Mouse (Mus musculus) limb, embryonic 13.5 days (tissue): ENCODE data around the gene Prmt6. TPM values are rescaled to one million over a fixed set of nuclear protein-coding genes. Genes with fewer than 3 reads are reported as not detected.

ENCODE experiments used
- ATAC-seq: fragments of 200-750 bp; cut with Nextera tagmentation; 2 replicates; pipeline ENCODE4 v1.8.0; 2017; ENCODE audit warnings: low read depth, moderate number of reproducible peaks, moderate TSS enrichment; ENCODE audit not compliant: low FRiP score
- H3K27ac ChIP-seq: fragments of 300-500 bp; sonication (generic); 2 replicates; pipeline ENCODE4 v1.5.1; 2015; ENCODE audit warnings: inconsistent platforms, mild to moderate bottlenecking, moderate library complexity
- H3K27me3 ChIP-seq: fragments of 300-500 bp; sonication (generic); 2 replicates; pipeline ENCODE4 v1.6.1; 2015; ENCODE audit warnings: mild to moderate bottlenecking, inconsistent platforms
- H3K36me3 ChIP-seq: fragments of 300-500 bp; sonication (generic); 2 replicates; pipeline ENCODE4 v1.6.1; 2015; ENCODE audit warnings: inconsistent platforms, mild to moderate bottlenecking, moderate library complexity
- H3K4me1 ChIP-seq: fragments of 300-500 bp; sonication (generic); 2 replicates; pipeline ENCODE4 v1.6.1; 2015; ENCODE audit warnings: inconsistent platforms
- H3K4me2 ChIP-seq: fragments of 300-500 bp; sonication (generic); replicated peaks from 2 replicates; pipeline ENCODE4 v1.6.1; 2015; ENCODE audit warnings: inconsistent platforms, mild to moderate bottlenecking, moderate library complexity
- H3K4me3 ChIP-seq: fragments of 300-500 bp; sonication (generic); 2 replicates; pipeline ENCODE4 v1.5.1; 2015; ENCODE audit warnings: moderate library complexity, mild to moderate bottlenecking, inconsistent platforms
- H3K9ac ChIP-seq: fragments of 300-500 bp; sonication (generic); 2 replicates; pipeline ENCODE4 v1.6.1; 2015; ENCODE audit warnings: mild to moderate bottlenecking, inconsistent platforms
- H3K9me3 ChIP-seq: fragments of 300-500 bp; sonication (generic); 2 replicates; pipeline ENCODE4 v1.6.1; 2016; ENCODE audit warnings: inconsistent platforms
- WGBS: fragments of 180-500 bp; shearing (Covaris S2); methylation state at CpG from one replicate; pipeline ENCODE4 v1.1.7; 2015; 5-methylcytosine and 5-hydroxymethylcytosine counted together
- polyA plus RNA-seq: library from polyadenylated mRNA; unstranded; fragments of >200 nt; fragmentation: Nextera tagmentation; extraction: Ambion mirVana; gene quantifications from 2 replicates; pipeline ENCODE4 v1.2.1, GENCODE M21; 2015

Prmt6 gene
- 27.4 and 28.8 TPM in 2 replicates for polyA plus RNA-seq

DNA sequence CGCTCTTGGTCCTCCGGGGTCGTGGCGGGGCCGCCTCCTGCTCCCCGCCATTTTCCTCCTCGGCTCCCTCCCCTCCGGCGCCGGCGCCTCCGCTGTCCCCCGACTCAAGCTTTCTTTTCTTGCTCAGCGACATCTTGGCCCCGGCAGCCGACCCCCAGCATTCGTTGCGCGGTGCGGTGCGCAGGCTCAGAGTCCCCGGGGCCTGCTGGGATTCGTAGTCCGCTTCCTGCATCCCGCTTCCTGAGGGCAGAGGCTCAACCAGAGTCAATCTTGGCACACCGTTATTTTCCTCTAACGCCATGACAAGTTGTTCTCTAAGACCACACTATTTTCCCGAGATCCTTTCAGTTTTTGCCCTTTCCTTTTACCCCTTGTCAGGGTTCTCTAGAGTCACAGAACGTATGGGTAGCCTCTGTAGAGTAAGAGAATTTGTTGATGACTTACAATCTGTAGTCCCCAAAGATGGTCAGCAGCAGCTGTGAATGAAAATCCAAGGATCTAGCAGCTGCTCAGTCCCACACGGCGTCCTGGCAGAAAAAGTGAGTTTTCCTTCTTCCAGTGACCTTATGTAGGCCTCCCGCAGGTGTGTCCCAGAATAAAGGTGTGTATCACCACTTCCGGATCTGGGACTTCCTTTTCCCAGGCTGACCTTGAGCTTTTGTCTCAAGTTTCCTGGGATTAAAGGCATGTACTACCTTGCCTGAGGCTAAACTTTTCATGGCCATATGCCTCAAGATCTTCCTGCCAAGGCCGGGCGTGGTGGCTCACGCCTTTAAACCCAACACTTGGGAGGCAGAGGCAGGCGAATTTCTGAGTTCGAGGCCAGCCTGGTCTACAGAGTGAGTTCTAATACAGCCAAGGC is at the start of gene Prmt6:
Gene Prmt6, minus strand, starts transcription at position 160 of the 862 bp plus-strand sequence.
- WGBS, result 19% methylated on average over 38 of the region's 38 CpGs

GRCm38 (mm10) chr3:110290485-110291045 is 39.8 kb upstream of the Prmt6 start:
- H3K36me3 ChIP-seq, result no peaks in the 10 kb centered on the region
- no peaks in the 10 kb centered on the region for H3K9me3 ChIP-seq
- H3K9ac ChIP-seq, result no peak overlapping the region
- no peak overlapping the region for H3K4me3 ChIP-seq
- no peak overlapping the region for H3K4me2 ChIP-seq
- no peaks in the 10 kb centered on the region for H3K27me3 ChIP-seq
- 61% methylated on average over 8 of the region's 8 CpGs for WGBS
- H3K27ac ChIP-seq, result no peak overlapping the region
- no peaks in the 10 kb centered on the region for H3K4me1 ChIP-seq
- ATAC-seq, result no peak

More for the DNA sequence above, at the start of gene Prmt6:
- H3K27me3 ChIP-seq, result no peaks in the 10 kb centered on the region
- H3K9me3 ChIP-seq, result no peaks in the 10 kb centered on the region
- H3K4me3 ChIP-seq, result peak within 1 kb of the TSS; percentile 95
- H3K27ac ChIP-seq, result peak within 1 kb of the TSS; percentile 94
- H3K36me3 ChIP-seq, result peaks cover 17% of the 10 kb centered on the region
- H3K4me2 ChIP-seq, result peak within 1 kb of the TSS; percentile 75
- ATAC-seq, result peak; percentile 93
- peaks cover 15% of the 10 kb centered on the region for H3K4me1 ChIP-seq
- H3K9ac ChIP-seq, result peak within 1 kb of the TSS; percentile 96

GRCm38 (mm10) chr3:110282651-110283050 is 31.9 kb upstream of the Prmt6 start:
- no peaks in the 10 kb centered on the region for H3K27me3 ChIP-seq
- H3K36me3 ChIP-seq, result no peaks in the 10 kb centered on the region
- no peak overlapping the region for H3K4me2 ChIP-seq
- H3K4me1 ChIP-seq, result no peaks in the 10 kb centered on the region
- H3K9ac ChIP-seq, result no peak overlapping the region
- no peak overlapping the region for H3K27ac ChIP-seq
- no peak overlapping the region for H3K4me3 ChIP-seq
- no peaks in the 10 kb centered on the region for H3K9me3 ChIP-seq
- WGBS, result 81% methylated on average over 5 of the region's 5 CpGs
- ATAC-seq, result no peak

- H3K4me3 ChIP-seq, result no peak overlapping the region
- H3K9me3 ChIP-seq, result no peaks in the 10 kb centered on the region
- no peak for ATAC-seq
- H3K4me2 ChIP-seq, result no peak overlapping the region
- H3K27me3 ChIP-seq, result no peaks in the 10 kb centered on the region
- H3K36me3 ChIP-seq, result no peaks in the 10 kb centered on the region
- 0 out of 2 replicates have a peak, but pooled peaks cover 3% of the 10 kb centered on the region for H3K4me1 ChIP-seq
- H3K9ac ChIP-seq, result no peak overlapping the region
- 30% methylated on average over 2 of the region's 2 CpGs for WGBS
- H3K27ac ChIP-seq, result no peak overlapping the region
These were observed 17.0 kb upstream of the Prmt6 start for GRCm38 (mm10) chr3:110267790-110268189.

- Histone ChIP-seq H3K4me2 (no peak overlapping the region), H3K9me3 (no peaks in the 10 kb centered on the region), H3K4me3 (no peak overlapping the region), H3K27ac (no peak overlapping the region), H3K27me3 (no peaks in the 10 kb centered on the region), H3K4me1 (peaks cover 15% of the 10 kb centered on the region), H3K9ac (no peak overlapping the region), H3K36me3 (no peaks in the 10 kb centered on the region)
- 90% methylated on average over 4 of the region's 4 CpGs for WGBS
- ATAC-seq, result no peak
These were observed 2.3 kb upstream of the Prmt6 start for GRCm38 (mm10) chr3:110253105-110253504.

GRCm38 (mm10) chr3:110249891-110250838 is 633 bp downstream of the Prmt6 start:
- peak; percentile 85 for ATAC-seq
- H3K9ac ChIP-seq, result peak overlapping the region; percentile 96
- H3K9me3 ChIP-seq, result no peaks in the 10 kb centered on the region
- peak overlapping the region; percentile 94 for H3K27ac ChIP-seq
- WGBS, result under 1% methylated on average over 89 of the region's 89 CpGs
- H3K4me1 ChIP-seq, result peaks cover 15% of the 10 kb centered on the region
- peak overlapping the region; percentile 95 for H3K4me3 ChIP-seq
- peak overlapping the region; percentile 75 for H3K4me2 ChIP-seq
- H3K36me3 ChIP-seq, result peaks cover 17% of the 10 kb centered on the region
- H3K27me3 ChIP-seq, result no peaks in the 10 kb centered on the region

DNA sequence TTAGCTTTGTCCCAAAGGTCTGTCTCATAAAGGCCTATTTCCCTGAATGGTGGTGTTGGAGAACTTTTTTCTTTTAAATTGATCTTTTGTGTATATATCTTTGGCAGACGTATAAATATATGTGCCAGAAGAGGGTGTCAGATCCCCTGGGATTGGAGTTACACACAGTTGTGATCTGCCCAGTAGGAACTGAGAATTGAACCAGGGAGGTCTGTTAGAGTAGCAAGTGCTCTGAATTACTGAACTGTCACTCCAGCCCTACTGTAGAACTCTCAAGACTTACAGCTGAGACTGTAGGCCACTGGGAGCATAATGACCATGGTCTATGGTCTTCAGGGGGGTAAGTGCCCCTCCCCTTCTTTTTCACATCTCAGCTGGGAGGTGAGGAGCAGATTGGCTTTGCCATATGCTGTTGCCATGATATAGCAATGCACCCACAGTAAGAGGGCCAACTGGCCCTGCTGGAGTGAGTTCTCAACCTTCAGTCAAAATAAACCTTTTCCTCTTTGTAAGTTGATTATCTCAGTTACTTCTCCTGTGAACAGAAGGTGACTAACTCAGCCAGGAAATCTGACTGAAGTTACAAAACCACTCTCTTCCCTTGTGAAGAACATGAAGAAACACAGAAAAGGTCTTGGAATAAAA is 13.9 kb downstream of the Prmt6 start:
- Histone ChIP-seq H3K4me1 (no peaks in the 10 kb centered on the region), H3K27ac (no peak overlapping the region), H3K36me3 (no peaks in the 10 kb centered on the region), H3K9ac (no peak overlapping the region), H3K27me3 (no peaks in the 10 kb centered on the region), H3K9me3 (no peaks in the 10 kb centered on the region), H3K4me3 (no peak overlapping the region), H3K4me2 (no peak overlapping the region)
- ATAC-seq, result no peak
- WGBS, result 63% methylated on average over 1 of the region's 1 CpGs

Other genes starting within 250 kb of the Prmt6 start
- 8.6 and 9.6 TPM in 2 replicates for gene Ntng1, start 107.0 kb downstream of the Prmt6 start, polyA plus RNA-seq